Mouse (Mus musculus) lung, postnatal 0 days (tissue): Measurements from ENCODE around the gene Ube2d1.

Source experiments
- CTCF ChIP-seq: IDR thresholded peaks from 2 replicates; pipeline ENCODE4 v1.5.1; 2016; ENCODE audit warnings: antibody characterized with exemption, mild to moderate bottlenecking
- EP300 ChIP-seq: IDR thresholded peaks from 2 replicates; pipeline ENCODE4 v1.6.1; 2016; ENCODE audit warnings: antibody characterized with exemption, mild to moderate bottlenecking, control low read depth

DNA sequence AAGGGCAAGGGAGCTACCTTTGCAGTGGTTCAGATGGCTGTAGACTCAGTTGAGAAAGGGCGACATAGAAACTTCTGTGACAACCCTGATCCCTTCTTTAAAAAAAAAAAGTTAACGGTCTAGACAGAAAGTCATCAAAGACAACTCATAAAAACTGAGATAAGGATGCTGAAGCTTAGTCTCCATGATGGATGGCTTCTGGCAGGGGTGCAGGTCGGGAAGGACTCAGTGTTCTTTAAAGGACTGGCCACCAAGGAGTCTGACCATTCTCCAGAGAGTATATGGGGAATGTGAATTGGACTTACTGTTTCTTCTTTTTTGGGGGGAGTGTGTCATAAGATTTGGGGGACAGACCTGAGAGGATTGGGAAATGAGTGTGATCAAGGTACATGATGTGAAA is 29.5 kb upstream of the Ube2d1 start:
- TF ChIP-seq CTCF (no peak), EP300 (no peak)
